Mouse (Mus musculus) stomach, postnatal 0 days (tissue): ENCODE data around the gene Rimklb.

ENCODE experiments used
- CTCF ChIP-seq: IDR thresholded peaks from 2 replicates; pipeline ENCODE4 v1.5.1; 2016; ENCODE audit warnings: antibody characterized with exemption, low read depth, mild to moderate bottlenecking, moderate library complexity
- EP300 ChIP-seq: optimal IDR thresholded peaks from 2 replicates; pipeline ENCODE3; 2016; ENCODE audit warnings: antibody characterized with exemption

DNA sequence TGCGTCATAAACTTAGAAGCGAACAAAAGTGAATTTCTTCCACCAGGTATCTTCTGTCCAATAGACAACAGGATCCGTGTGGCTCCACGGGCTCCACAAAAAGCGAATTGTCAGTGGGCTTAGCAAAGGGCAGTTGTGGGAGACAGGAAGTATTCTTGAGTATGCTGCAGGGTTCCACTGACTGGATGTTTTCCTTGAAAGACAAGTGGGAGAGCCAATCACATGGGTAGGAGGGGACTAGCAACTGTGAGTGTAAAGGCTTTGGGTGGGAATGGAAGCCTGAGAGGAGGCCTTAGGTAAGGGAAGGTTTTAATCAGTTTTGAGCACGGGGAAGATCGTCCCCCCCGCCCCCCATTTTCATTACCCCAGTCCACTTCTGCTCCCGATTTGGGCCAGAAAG lies 24.0 kb upstream of the Rimklb start:
- TF ChIP-seq CTCF (no peak), EP300 (no peak)
